Mouse (Mus musculus) cerebellum, adult 2 months (tissue): ENCODE measurements around the gene Mrpl53.

Experiments
- CTCF ChIP-seq: fragments of 200-500 bp; IDR thresholded peaks from 2 replicates; pipeline ENCODE4 v1.5.1; 2011; ENCODE audit warnings: low read depth, mild to moderate bottlenecking, control low read depth, low read length, moderate library complexity, borderline replicate concordance; ENCODE audit not compliant: insufficient read depth
- POLR2A ChIP-seq: fragments of 200-500 bp; IDR thresholded peaks from 2 replicates; pipeline ENCODE4 v1.6.1; 2011; ENCODE audit warnings: low read length, control low read depth, borderline replicate concordance; ENCODE audit not compliant: insufficient read depth

DNA sequence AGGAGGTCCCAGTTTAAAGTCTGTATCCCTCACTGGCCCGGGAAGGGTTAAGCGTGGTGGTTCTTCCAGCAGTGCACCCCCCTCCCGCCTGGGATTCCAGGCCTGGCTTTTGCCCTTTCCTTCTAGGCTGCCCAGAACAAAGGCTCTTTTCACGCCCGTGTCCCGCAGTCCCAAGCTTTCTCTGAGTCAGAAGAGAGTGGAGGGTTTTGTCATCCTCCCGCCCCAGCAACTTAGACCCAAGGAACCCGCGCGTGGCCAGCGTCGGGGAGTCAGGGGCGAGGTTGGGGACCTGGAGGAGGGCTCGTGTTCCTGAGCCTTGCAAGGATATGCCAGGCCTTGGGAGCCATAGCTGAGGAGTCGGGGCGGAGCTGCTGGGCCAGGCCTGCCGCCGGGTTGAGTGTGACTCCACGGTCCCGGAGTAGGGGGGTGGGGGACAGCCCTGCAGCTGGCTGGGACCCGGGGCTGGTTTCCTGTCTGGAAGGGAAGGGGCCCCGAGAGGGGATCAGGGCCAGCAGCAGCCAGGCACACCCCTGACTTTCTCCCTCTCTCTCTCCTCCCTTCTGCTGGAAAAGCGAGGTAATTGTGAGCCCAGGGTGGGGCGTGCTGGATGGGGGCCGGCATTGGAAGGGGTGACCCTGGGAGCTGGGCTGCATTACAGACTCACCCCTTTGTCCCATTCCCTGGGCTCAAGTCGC is 28.2 kb downstream of the Mrpl53 start:
- TF ChIP-seq CTCF (no peak), POLR2A (no peak)
